Mouse (Mus musculus) ovary, adult 18-20 months (tissue): Measurements from ENCODE around the gene Hgfac.

ENCODE experiments used
- DNase-seq: peaks from one replicate; pipeline ENCODE4 v3.0.0; 2022; ENCODE audit warnings: low spot score, mixed read lengths

The Hgfac gene

GRCm38 (mm10) chr5:35041268-35041829 lies at the start of gene Hgfac:
Gene Hgfac (plus strand): TSS chr5:35041509.
- DNase-seq = no peak

- no peak for DNase-seq
These were observed 42.6 kb upstream of the Hgfac start for GRCm38 (mm10) chr5:34998754-34999153.

- no peak for DNase-seq
These were observed 42.0 kb upstream of the Hgfac start for GRCm38 (mm10) chr5:34999281-34999680.

GRCm38 (mm10) chr5:35000323-35000722 lies 41.0 kb upstream of the Hgfac start:
- no peak for DNase-seq

- no peak for DNase-seq
These were observed 40.2 kb upstream of the Hgfac start for GRCm38 (mm10) chr5:35001144-35001543.

GRCm38 (mm10) chr5:35003611-35004162 lies 37.6 kb upstream of the Hgfac start:
- DNase-seq = no peak

GRCm38 (mm10) chr5:35004769-35005168 lies 36.5 kb upstream of the Hgfac start:
- no peak for DNase-seq

GRCm38 (mm10) chr5:35005659-35006058 lies 35.6 kb upstream of the Hgfac start:
- DNase-seq = no peak

GRCm38 (mm10) chr5:35006599-35006998 lies 34.7 kb upstream of the Hgfac start:
- DNase-seq = no peak

- DNase-seq = no peak
These were observed 32.1 kb upstream of the Hgfac start for GRCm38 (mm10) chr5:35009163-35009562.

GRCm38 (mm10) chr5:35010656-35011055 lies 30.7 kb upstream of the Hgfac start:
- no peak for DNase-seq

- DNase-seq = no peak
These were observed 30.0 kb upstream of the Hgfac start for GRCm38 (mm10) chr5:35011156-35011923.

- no peak for DNase-seq
These were observed 27.3 kb upstream of the Hgfac start for GRCm38 (mm10) chr5:35014036-35014435.

- no peak for DNase-seq
These were observed 21.5 kb upstream of the Hgfac start for GRCm38 (mm10) chr5:35019673-35020300.

- DNase-seq = no peak
These were observed 20.7 kb upstream of the Hgfac start for GRCm38 (mm10) chr5:35020410-35021241.

- DNase-seq = peak; percentile 28
These were observed 16.3 kb upstream of the Hgfac start for GRCm38 (mm10) chr5:35024975-35025374.

- DNase-seq = no peak
These were observed 12.0 kb upstream of the Hgfac start for GRCm38 (mm10) chr5:35029303-35029702.

- no peak for DNase-seq
These were observed 11.6 kb upstream of the Hgfac start for GRCm38 (mm10) chr5:35029755-35030154.

GRCm38 (mm10) chr5:35033068-35033467 lies 8.2 kb upstream of the Hgfac start:
- no peak for DNase-seq

- DNase-seq = no peak
These were observed 7.7 kb upstream of the Hgfac start for GRCm38 (mm10) chr5:35033619-35034018.

- DNase-seq = no peak
These were observed 6.2 kb upstream of the Hgfac start for GRCm38 (mm10) chr5:35035141-35035540.

- no peak for DNase-seq
These were observed 5.5 kb upstream of the Hgfac start for GRCm38 (mm10) chr5:35035795-35036194.
